In genomic region chr11:90025891-90026801, GRCm38 (mm10) we compare ENCODE assay signal across 10 mouse cellular contexts. TPM values are rescaled to one million over a fixed set of nuclear protein-coding genes. Genes with fewer than 3 reads are reported as not detected.
DNase-seq lines count a peak whose midpoint lies in the region; ATAC-seq and TF ChIP-seq lines count a peak whose summit lies in the region.
"Had no signal": no experiment of that assay in that cellular context is flagged by ENCODE, and none has a peak within 500 bp of the region (broad histone marks: within the 10 kb centered on the region; RNA-seq: fewer than 3 reads in every experiment).

No protein-coding gene starts in this region.

- no peaks in the 10 kb centered on the region for H3K9me3 ChIP-seq in kidney, postnatal 0 days (replicated peaks; ENCODE audit: low read length)
- no peaks in the 10 kb centered on the region for H3K9me3 ChIP-seq in stomach, embryonic 16.5 days (replicated peaks; ENCODE audit: control insufficient read depth, low read length)

- TF ChIP-seq POLR2A in lung, adult 2 months (IDR thresholded peaks at IDR 0.05; ENCODE audit: borderline replicate concordance, extremely low read depth, low read depth, low read length): 0 out of 2 replicates have a peak, but pooled peaks have one; percentile 10

- WGBS in lung, adult 2 months: 45% methylated on average over 14 of the region's 14 CpGs
- WGBS in kidney, postnatal 0 days: 27% methylated on average over 14 of the region's 14 CpGs
- 56% methylated on average over 14 of the region's 14 CpGs for WGBS in stomach, embryonic 16.5 days

- peak; percentile 63 for DNase-seq in gastrocnemius, adult 2 months
- DNase-seq in gastrocnemius, postnatal 36 days: no peak
- DNase-seq in lung, adult 2 months: no peak
- no peak for DNase-seq in lung, postnatal 36 days
- DNase-seq in kidney, postnatal 0 days (ENCODE audit: low spot score): peak; percentile 29
- DNase-seq: layer of hippocampus, postnatal 36 days had no signal

- no peak for TF ChIP-seq CTCF in gastrocnemius, adult 2 months (IDR thresholded peaks at IDR 0.05)
- no peak for TF ChIP-seq CTCF in lung, adult 2 months (IDR thresholded peaks at IDR 0.05; ENCODE audit: insufficient read depth, low read length)
- no peak for TF ChIP-seq CTCF in kidney, postnatal 0 days (IDR thresholded peaks at IDR 0.05; ENCODE audit: low read depth)

- peaks cover 6% of the 10 kb centered on the region; the same call in 1 of the 2 replicates for H3K4me1 ChIP-seq in lung, adult 2 months (ENCODE audit: control insufficient read depth, insufficient read depth, low read length)
- peaks cover 10% of the 10 kb centered on the region; the same call in 1 of the 2 replicates for H3K4me1 ChIP-seq in kidney, postnatal 0 days (replicated peaks; ENCODE audit: insufficient read depth, low read length)
- H3K4me1 ChIP-seq in stomach, embryonic 16.5 days (ENCODE audit: control insufficient read depth, insufficient read depth, low read length): peaks cover 13% of the 10 kb centered on the region

- ATAC-seq in kidney, postnatal 0 days (replicated peaks; ENCODE audit: low FRiP score, low read depth): no peak
- peak; percentile 37; the same call in 1 of the 2 replicates for ATAC-seq in stomach, embryonic 16.5 days (ENCODE audit: insufficient read depth, low FRiP score)
- no peak for ATAC-seq in erythroid progenitor cell, adult 5-6 weeks (replicated peaks; ENCODE audit: low FRiP score, poor library complexity, severe bottlenecking)
- ATAC-seq in frontal cortex, adult (ENCODE audit: low TSS enrichment): no peak
- ATAC-seq: hindbrain, embryonic 16.5 days had no signal

- peak overlapping the region; percentile 60 for H3K27ac ChIP-seq in gastrocnemius, adult 2 months
- H3K27ac ChIP-seq in kidney, postnatal 0 days: no peak overlapping the region
- H3K27ac ChIP-seq in stomach, embryonic 16.5 days (ENCODE audit: low read length): no peak overlapping the region

- no peak overlapping the region for H3K9ac ChIP-seq in kidney, postnatal 0 days (ENCODE audit: low read depth, low read length)
- no peak overlapping the region for H3K9ac ChIP-seq in stomach, embryonic 16.5 days (ENCODE audit: low read length)

- H3K4me3 ChIP-seq in gastrocnemius, adult 2 months: peak overlapping the region; percentile 48
- H3K4me3 ChIP-seq in lung, adult 2 months (replicated peaks; ENCODE audit: extremely low read depth, low read depth, low read length): no peak overlapping the region
- H3K4me3 ChIP-seq in kidney, postnatal 0 days (replicated peaks; ENCODE audit: low read depth, low read length): no peak overlapping the region
- H3K4me3 ChIP-seq in stomach, embryonic 16.5 days (replicated peaks; ENCODE audit: low read length): no peak overlapping the region

- H3K27me3 ChIP-seq in kidney, postnatal 0 days (ENCODE audit: insufficient read depth, low read length): no peaks in the 10 kb centered on the region
- no peaks in the 10 kb centered on the region for H3K27me3 ChIP-seq in stomach, embryonic 16.5 days (ENCODE audit: control insufficient read depth, insufficient read depth, low read length)

- H3K4me2 ChIP-seq in kidney, postnatal 0 days (ENCODE audit: low read length): peak overlapping the region; percentile 15; the same call in 1 of the 2 replicates
- H3K4me2 ChIP-seq in stomach, embryonic 16.5 days (ENCODE audit: low read depth, low read length): 0 out of 2 replicates have a peak overlapping the region, but pooled peaks have one; percentile 10

- no peaks in the 10 kb centered on the region for H3K36me3 ChIP-seq in kidney, postnatal 0 days (ENCODE audit: insufficient read depth, low read length)
- no peaks in the 10 kb centered on the region for H3K36me3 ChIP-seq in stomach, embryonic 16.5 days (ENCODE audit: control insufficient read depth, insufficient read depth, low read length)

- intact Hi-C loops in gastrocnemius, adult 2 months (cut with DNase I): no loop called here
- intact Hi-C loops in gastrocnemius, postnatal 36 days (cut with DNase I): no loop called here

RNA-seq across cellular contexts. Expression of gene Tmem100, which starts 4.0 kb away (rescaled TPM):
- 10 to 100 TPM in 1 of 2 experiments, 1 to 10 TPM in 1; 7.4 to 19.2 TPM for total RNA-seq in gastrocnemius, adult 2 months (2021)
- 10 to 100 TPM; 11.9 to 12.0 TPM for total RNA-seq in gastrocnemius, postnatal 36 days (2021)
- polyA plus RNA-seq in lung, adult 2 months (2012; rRNA removed): 169 and 219 TPM in 2 replicates
- polyA plus RNA-seq in kidney, postnatal 0 days (2015; fragmentation: Nextera tagmentation; extraction: Ambion mirVana): 37.3 and 37.9 TPM in 2 replicates
- 32.0 and 34.1 TPM in 2 replicates for polyA plus RNA-seq in stomach, embryonic 16.5 days (2015; fragmentation: Nextera tagmentation; extraction: Ambion mirVana)
- 0.84 TPM in 1 of 2 replicates, not detected in the other for total RNA-seq in erythroid progenitor cell, adult 5-6 weeks (2015; ENCODE audit: low replicate concordance)
- total RNA-seq in erythroid progenitor cell, adult 5-6 weeks (2017; ENCODE audit: low replicate concordance): not detected in 2 replicates

RNA-seq across cellular contexts. Expression of gene Pctp, which starts 23.5 kb away (rescaled TPM):
- total RNA-seq in gastrocnemius, adult 2 months (2021): 1 to 10 TPM; 2.8 to 4.0 TPM
- 1 to 10 TPM; 3.0 TPM for total RNA-seq in gastrocnemius, postnatal 36 days (2021)
- 3.0 and 3.1 TPM in 2 replicates for polyA plus RNA-seq in lung, adult 2 months (2012; rRNA removed)
- polyA plus RNA-seq in kidney, postnatal 0 days (2015; fragmentation: Nextera tagmentation; extraction: Ambion mirVana): 11.7 and 13.9 TPM in 2 replicates
- polyA plus RNA-seq in stomach, embryonic 16.5 days (2015; fragmentation: Nextera tagmentation; extraction: Ambion mirVana): 14.2 and 14.6 TPM in 2 replicates
- 3.8 TPM in 1 of 2 replicates, not detected in the other for total RNA-seq in erythroid progenitor cell, adult 5-6 weeks (2015; ENCODE audit: low replicate concordance)
- 2.1 and 4.1 TPM in 2 replicates for total RNA-seq in erythroid progenitor cell, adult 5-6 weeks (2017; ENCODE audit: low replicate concordance)

Comparison
In these comparisons a context has a peak if more than half of its experiments do, and no peak if none do; other contexts are left out.
1. DNase-seq: peak in gastrocnemius, adult 2 months (single experiment) and kidney, postnatal 0 days (single experiment); none in gastrocnemius, postnatal 36 days (0 of 2), lung, adult 2 months (single experiment) and lung, postnatal 36 days (single experiment).
2. RNA of gene Tmem100, which starts 4.0 kb away (total RNA-seq): 7.4 to 19.2 TPM in gastrocnemius, adult 2 months and 11.9 to 12.0 TPM in gastrocnemius, postnatal 36 days; 0.84 TPM in erythroid progenitor cell, adult 5-6 weeks; every median in the first group is over 4 times any median in the second.